Comparison of ENCODE assay signal across 9 mouse cellular contexts in genomic region chr7:45475291-45475969, GRCm38 (mm10). TPM values are rescaled to one million over a fixed set of nuclear protein-coding genes. Genes with fewer than 3 reads are reported as not detected.
A peak's percentile ranks its signal among the peaks of the same experiment; 100 is the strongest.
DNase-seq lines count a peak whose midpoint lies in the region; ATAC-seq lines count a peak whose summit lies in the region.
"Had no signal": no experiment of that assay in that cellular context is flagged by ENCODE, and none has a peak within 500 bp of the region (broad histone marks: within the 10 kb centered on the region; RNA-seq: fewer than 3 reads in every experiment).

No protein-coding gene starts in this region.

- H3K4me3 ChIP-seq in heart, embryonic 13.5 days, result peak overlapping the region; percentile 41
- H3K4me3 ChIP-seq in embryonic facial prominence, embryonic 10.5 days, result peak overlapping the region; percentile 40; the same call in 1 of the 2 replicates
- H3K4me3 ChIP-seq in midbrain, embryonic 10.5 days, result 0 out of 2 replicates have a peak overlapping the region, but pooled peaks have one; percentile 14

- peak; percentile 39; the same call in 1 of the 2 replicates for ATAC-seq in heart, embryonic 13.5 days (ENCODE audit: extremely low read depth, insufficient number of reproducible peaks, low FRiP score, low TSS enrichment)
- no peak for ATAC-seq in activated CD4-positive, CD25-positive, alpha-beta regulatory T cell, adult 4 months

- 55% methylated on average over 16 of the region's 16 CpGs for WGBS in heart, embryonic 13.5 days
- 71% methylated on average over 16 of the region's 16 CpGs for WGBS in embryonic facial prominence, embryonic 10.5 days
- WGBS in midbrain, embryonic 10.5 days, result 74% methylated on average over 16 of the region's 16 CpGs

- no peak for DNase-seq in heart, postnatal 25 days (ENCODE audit: low spot score)
- DNase-seq in embryonic facial prominence, embryonic 10.5 days (ENCODE audit: low spot score), result no peak
- peak; percentile 57 to 69 for DNase-seq in kidney, adult 8-10 months
- no peak for DNase-seq in midbrain, embryonic 10.5 days (ENCODE audit: low spot score)
- DNase-seq in frontal cortex, postnatal 25 days (ENCODE audit: low spot score in 2 of 2), result no peak
- DNase-seq in thymus, postnatal 14 days, result no peak

- H3K27me3 ChIP-seq in heart, embryonic 13.5 days (replicated peaks), result no peaks in the 10 kb centered on the region
- no peaks in the 10 kb centered on the region for H3K27me3 ChIP-seq in embryonic facial prominence, embryonic 10.5 days (replicated peaks; ENCODE audit: low read depth, poor library complexity, severe bottlenecking)
- H3K27me3 ChIP-seq in midbrain, embryonic 10.5 days (ENCODE audit: low read depth, poor library complexity, severe bottlenecking), result no peaks in the 10 kb centered on the region

- 0 out of 2 replicates have a peak, but pooled peaks cover 6% of the 10 kb centered on the region for H3K36me3 ChIP-seq in heart, embryonic 13.5 days
- H3K36me3 ChIP-seq in embryonic facial prominence, embryonic 10.5 days (replicated peaks), result peaks cover 11% of the 10 kb centered on the region
- H3K36me3 ChIP-seq in midbrain, embryonic 10.5 days, result peaks cover 10% of the 10 kb centered on the region

- intact Hi-C loops in heart, postnatal 25 days (cut with DNase I), result loop anchor here (10.0 kb wide), 1 partner anchor 209 kb away; the partner anchor contains the start of gene Ntn5

- H3K9ac ChIP-seq in heart, embryonic 13.5 days, result peak overlapping the region; percentile 79

- peaks cover 7% of the 10 kb centered on the region; the same call in 1 of the 2 replicates for H3K4me1 ChIP-seq in heart, embryonic 13.5 days
- 0 out of 2 replicates have a peak, but pooled peaks cover 6% of the 10 kb centered on the region for H3K4me1 ChIP-seq in embryonic facial prominence, embryonic 10.5 days
- 0 out of 2 replicates have a peak, but pooled peaks cover 5% of the 10 kb centered on the region for H3K4me1 ChIP-seq in midbrain, embryonic 10.5 days

- H3K9me3 ChIP-seq in heart, embryonic 13.5 days, result no peaks in the 10 kb centered on the region
- H3K9me3 ChIP-seq in embryonic facial prominence, embryonic 10.5 days, result no peaks in the 10 kb centered on the region
- H3K9me3 ChIP-seq in midbrain, embryonic 10.5 days (replicated peaks), result no peaks in the 10 kb centered on the region

- no peak overlapping the region for H3K27ac ChIP-seq in heart, embryonic 13.5 days (replicated peaks)
- H3K27ac ChIP-seq in embryonic facial prominence, embryonic 10.5 days (replicated peaks), result peak overlapping the region; percentile 57; the same call in 1 of the 2 replicates
- H3K27ac ChIP-seq in midbrain, embryonic 10.5 days (replicated peaks), result no peak overlapping the region

- H3K4me2 ChIP-seq in heart, embryonic 13.5 days, result peak overlapping the region; percentile 63

RNA-seq across cellular contexts. Expression of gene Tulp2, which starts 6.2 kb away (rescaled TPM):
- polyA plus RNA-seq in heart, embryonic 13.5 days (2015; fragmentation: Nextera tagmentation; extraction: Ambion mirVana), result 0.74 and 1.0 TPM in 2 replicates
- total RNA-seq in heart, postnatal 25 days (2021), result not detected
- polyA plus RNA-seq in embryonic facial prominence, embryonic 10.5 days (2016; fragmentation: Nextera tagmentation; extraction: Ambion mirVana), result 0.93 and 1.4 TPM in 2 replicates
- polyA plus RNA-seq in midbrain, embryonic 10.5 days (2016; fragmentation: Nextera tagmentation; extraction: Ambion mirVana), result 0.15 and 0.21 TPM in 2 replicates
- polyA plus RNA-seq in activated CD4-positive, CD25-positive, alpha-beta regulatory T cell, adult 4 months (2017; shearing (Covaris generic)), result under 1 TPM in 1 of 2 experiments, not detected in 1; 0.44 TPM
- total RNA-seq: neutrophil, adult 5-6 weeks had no signal

RNA-seq across cellular contexts. Expression of gene Bax, which starts 8.7 kb away (rescaled TPM):
- polyA plus RNA-seq in heart, embryonic 13.5 days (2015; fragmentation: Nextera tagmentation; extraction: Ambion mirVana), result 124 and 139 TPM in 2 replicates
- 10 to 100 TPM; 24.7 to 26.7 TPM for total RNA-seq in heart, postnatal 25 days (2021)
- 243 and 247 TPM in 2 replicates for polyA plus RNA-seq in embryonic facial prominence, embryonic 10.5 days (2016; fragmentation: Nextera tagmentation; extraction: Ambion mirVana)
- 240 and 265 TPM in 2 replicates for polyA plus RNA-seq in midbrain, embryonic 10.5 days (2016; fragmentation: Nextera tagmentation; extraction: Ambion mirVana)
- 100 to 1,000 TPM in 1 of 2 experiments, 10 to 100 TPM in 1; 94.5 to 202 TPM for polyA plus RNA-seq in activated CD4-positive, CD25-positive, alpha-beta regulatory T cell, adult 4 months (2017; shearing (Covaris generic))

RNA-seq across cellular contexts. Expression of gene Gm45808, which starts 11.2 kb away (rescaled TPM):
- not detected in 2 replicates for polyA plus RNA-seq in heart, embryonic 13.5 days (2015; fragmentation: Nextera tagmentation; extraction: Ambion mirVana)
- total RNA-seq in heart, postnatal 25 days (2021), result 1 to 10 TPM; 4.0 to 5.1 TPM
- not detected in 2 replicates for polyA plus RNA-seq in embryonic facial prominence, embryonic 10.5 days (2016; fragmentation: Nextera tagmentation; extraction: Ambion mirVana)
- 0.34 TPM in 1 of 2 replicates, not detected in the other for polyA plus RNA-seq in midbrain, embryonic 10.5 days (2016; fragmentation: Nextera tagmentation; extraction: Ambion mirVana)
- polyA plus RNA-seq in activated CD4-positive, CD25-positive, alpha-beta regulatory T cell, adult 4 months (2017; shearing (Covaris generic)), result not detected
- total RNA-seq: neutrophil, adult 5-6 weeks had no signal

RNA-seq across cellular contexts. Expression of gene Dhdh, which starts 13.2 kb away (rescaled TPM):
- 3.9 TPM in 2 replicates for polyA plus RNA-seq in heart, embryonic 13.5 days (2015; fragmentation: Nextera tagmentation; extraction: Ambion mirVana)
- total RNA-seq in heart, postnatal 25 days (2021), result 1 to 10 TPM; 5.9 to 6.7 TPM
- polyA plus RNA-seq in embryonic facial prominence, embryonic 10.5 days (2016; fragmentation: Nextera tagmentation; extraction: Ambion mirVana), result 5.7 and 7.4 TPM in 2 replicates
- polyA plus RNA-seq in midbrain, embryonic 10.5 days (2016; fragmentation: Nextera tagmentation; extraction: Ambion mirVana), result 6.0 and 6.8 TPM in 2 replicates
- polyA plus RNA-seq in activated CD4-positive, CD25-positive, alpha-beta regulatory T cell, adult 4 months (2017; shearing (Covaris generic)), result 1 to 10 TPM in 1 of 2 experiments, under 1 TPM in 1; 0.61 to 1.3 TPM

RNA-seq across cellular contexts. Expression of gene Ftl1, which starts 15.7 kb away (rescaled TPM):
- 5,089 and 5,516 TPM in 2 replicates for polyA plus RNA-seq in heart, embryonic 13.5 days (2015; fragmentation: Nextera tagmentation; extraction: Ambion mirVana)
- total RNA-seq in heart, postnatal 25 days (2021), result 100 to 1,000 TPM; 210 to 232 TPM
- polyA plus RNA-seq in embryonic facial prominence, embryonic 10.5 days (2016; fragmentation: Nextera tagmentation; extraction: Ambion mirVana), result 5,460 and 5,734 TPM in 2 replicates
- polyA plus RNA-seq in midbrain, embryonic 10.5 days (2016; fragmentation: Nextera tagmentation; extraction: Ambion mirVana), result 5,695 and 6,139 TPM in 2 replicates
- polyA plus RNA-seq in activated CD4-positive, CD25-positive, alpha-beta regulatory T cell, adult 4 months (2017; shearing (Covaris generic)), result 1,000 to 10,000 TPM; 1,527 to 1,850 TPM

Comparison
In these comparisons a context has a peak if more than half of its experiments do, and no peak if none do; other contexts are left out.
1. DNase-seq: peak in kidney, adult 8-10 months (2 of 2); none in heart, postnatal 25 days (single experiment), embryonic facial prominence, embryonic 10.5 days (single experiment), midbrain, embryonic 10.5 days (single experiment), frontal cortex, postnatal 25 days (0 of 2) and thymus, postnatal 14 days (single experiment).
2. Peak in every context shown above with its lines, with median percentiles within 50 percentile points of each other: H3K4me3 ChIP-seq.